Mouse (Mus musculus): ENCODE data around the gene Aoc3.
"Not testable (repeated sequence)": the region's sequence is repeated elsewhere in the genome, so short reads cannot be mapped to it uniquely, and the experiment has no call there.

Gene Aoc3

DNA sequence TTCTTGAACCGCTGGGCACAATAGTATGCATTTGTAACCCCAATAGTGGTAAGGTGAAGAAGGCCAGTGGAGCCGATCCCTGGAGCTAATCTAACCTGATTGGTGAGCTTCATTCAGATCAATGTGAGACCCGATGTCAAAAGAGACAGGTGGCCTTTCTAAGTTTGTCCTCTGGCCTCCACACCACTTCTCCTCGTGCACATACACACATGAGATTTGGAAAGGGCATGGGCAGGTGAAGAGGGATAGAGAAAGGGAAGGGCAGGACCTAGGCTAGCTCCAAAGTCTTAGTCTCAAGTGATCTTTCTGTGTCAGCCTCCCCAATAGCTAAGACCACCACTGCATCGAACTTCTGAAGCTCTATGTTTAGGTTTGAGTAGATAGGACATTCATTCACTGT is 39.7 kb downstream of the Aoc3 start:
- no peak for DNase-seq (ENCODE audit: low spot score in 2 of 2)

DNA sequence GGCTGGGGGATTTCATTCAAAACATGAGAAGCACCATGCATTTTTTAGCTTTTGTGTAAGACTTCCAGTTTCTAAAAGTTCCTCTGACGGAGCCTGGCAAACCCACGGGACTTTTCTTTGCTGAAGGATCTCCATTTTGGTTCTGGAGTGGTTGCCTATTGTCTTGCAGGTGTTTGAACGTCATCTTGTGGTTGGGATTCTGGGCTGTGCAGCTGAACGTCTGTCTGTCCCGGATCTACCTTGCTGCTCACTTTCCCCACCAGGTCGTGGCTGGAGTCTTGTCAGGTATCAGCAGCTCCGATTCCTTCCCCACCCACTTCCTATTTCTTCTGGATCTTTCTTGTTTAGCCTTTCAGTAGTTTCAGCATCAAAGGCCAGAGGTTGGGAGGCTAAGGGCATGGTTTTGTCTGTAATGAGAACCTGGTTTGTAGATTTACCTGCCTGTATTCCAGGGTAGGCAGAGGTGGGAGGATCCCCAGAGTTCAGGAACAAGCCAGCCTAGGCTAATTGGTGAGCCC is 44.1 kb downstream of the Aoc3 start:
- DNase-seq (ENCODE audit: low spot score in 2 of 2), result no peak

DNA sequence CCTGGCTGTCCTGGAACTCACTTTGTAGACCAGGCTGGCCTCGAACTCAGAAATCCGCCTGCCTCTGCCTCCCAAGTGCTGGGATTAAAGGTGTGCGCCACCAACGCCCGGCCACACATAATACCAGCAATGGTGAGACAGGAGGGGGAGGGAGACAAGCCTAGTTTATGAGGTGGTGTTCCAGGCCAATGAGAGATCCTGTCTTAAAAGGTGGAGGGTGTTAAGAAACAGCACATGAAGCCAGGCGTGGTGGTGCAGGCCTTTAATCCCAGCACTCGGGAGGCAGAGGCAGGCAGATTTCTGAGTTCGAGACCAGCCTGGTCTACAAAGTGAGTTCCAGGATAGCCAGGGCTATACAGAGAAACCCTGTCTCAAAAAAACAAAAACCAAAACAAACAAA is 47.8 kb downstream of the Aoc3 start:
- DNase-seq (ENCODE audit: low spot score in 2 of 2), result not testable (repeated sequence)

DNA sequence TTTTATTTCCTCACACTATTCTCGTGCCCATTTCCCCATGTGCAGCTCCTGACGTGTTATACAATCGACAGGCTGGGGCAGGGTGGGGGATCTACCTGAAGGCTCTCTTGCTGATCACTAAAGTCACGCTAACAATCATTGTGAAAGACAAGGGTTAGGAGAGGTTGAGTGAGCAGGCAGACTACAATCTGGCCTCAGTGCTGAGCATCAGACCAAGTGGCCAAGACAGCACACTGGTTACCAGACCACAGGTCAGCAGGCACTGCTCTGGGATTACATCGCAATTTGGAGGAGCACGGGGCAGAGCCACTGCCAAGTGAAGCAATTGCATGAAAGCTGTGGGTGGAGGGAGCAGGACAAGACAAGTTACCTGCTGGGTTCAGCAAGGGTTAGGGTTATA is 48.5 kb downstream of the Aoc3 start:
- DNase-seq (ENCODE audit: low spot score in 2 of 2), result no peak

DNA sequence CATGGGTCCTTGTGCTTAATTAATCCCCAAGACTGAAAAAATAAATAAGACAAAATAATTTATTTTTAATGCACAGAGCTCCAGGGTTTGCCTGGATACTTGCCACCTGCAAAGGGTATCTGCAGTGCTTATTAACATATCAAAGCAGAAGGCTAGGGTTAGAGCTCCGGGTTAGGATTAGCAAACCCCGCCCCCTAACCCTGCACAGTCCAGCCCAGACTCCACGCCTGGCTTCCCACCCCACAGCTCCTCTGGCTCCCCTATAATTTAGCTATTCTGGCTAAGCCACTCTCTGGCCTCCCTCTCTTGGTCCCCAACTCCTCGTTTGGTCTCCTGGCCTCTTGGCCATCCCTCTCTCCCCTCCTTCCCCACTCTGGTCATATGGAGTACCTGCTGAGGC is 51.4 kb downstream of the Aoc3 start:
- no peak for DNase-seq (ENCODE audit: low spot score in 2 of 2)

Measured in spleen, postnatal 4 days (tissue).